Mouse (Mus musculus): Measurements from ENCODE around the gene Mfsd4b4.

GRCm38 (mm10) chr10:39865509-39865908, 33.5 kb downstream of the Mfsd4b4 start:
- TF ChIP-seq HCFC1 (IDR thresholded peaks at IDR 0.05; ENCODE audit: borderline replicate concordance, insufficient read depth, low read length) (no peak), CHD2 (IDR thresholded peaks at IDR 0.05; ENCODE audit: low read depth, low read length) (no peak), MAFK (IDR thresholded peaks at IDR 0.05; ENCODE audit: insufficient read depth, low read depth, low read length) (no peak), ZC3H11A (IDR thresholded peaks at IDR 0.05; ENCODE audit: borderline replicate concordance, low read depth, low read length) (no peak)

All from ES-E14 (cell line).